Mouse (Mus musculus) small intestine, adult 2 months (tissue): ENCODE results near the gene Cit.

Experiments
- CTCF ChIP-seq: fragments of 200-500 bp; IDR thresholded peaks from 2 replicates; pipeline ENCODE4 v1.5.1; 2012; ENCODE audit warnings: low read depth, mild to moderate bottlenecking, control low read depth, inconsistent platforms, low read length, moderate library complexity, mixed read lengths; ENCODE audit not compliant: insufficient replicate concordance, insufficient read length; ENCODE audit errors: extremely low read depth
- POLR2A ChIP-seq: fragments of 200-500 bp; IDR thresholded peaks from 2 replicates; pipeline ENCODE4 v1.6.1; 2012; ENCODE audit warnings: low read depth, mild to moderate bottlenecking, control low read depth, inconsistent platforms, low read length, moderate library complexity

GRCm38 (mm10) chr5:115832754-115833153 is 12.3 kb upstream of the Cit start:
- TF ChIP-seq CTCF (no peak), POLR2A (no peak)
